Mouse (Mus musculus): ENCODE data around the gene Golga1. TPM values are rescaled to one million over a fixed set of nuclear protein-coding genes. Genes with fewer than 3 reads are reported as not detected.
A peak's percentile ranks its signal among the peaks of the same experiment; 100 is the strongest.
"Not testable (repeated sequence)": the region's sequence is repeated elsewhere in the genome, so short reads cannot be mapped to it uniquely, and the experiment has no call there.

Gene Golga1
- polyA plus RNA-seq, 1 experiment from 2014 or later, result 20.7 TPM

- peaks cover 13% of the 10 kb centered on the region; the same call in 1 of the 2 replicates for H3K4me1 ChIP-seq (ENCODE audit: control insufficient read depth, insufficient read depth, low read length)
- ATAC-seq (ENCODE audit: low read depth) (no peak), DNase-seq (ENCODE audit: low spot score) (no peak)
- no peak overlapping the region for H3K9ac ChIP-seq (ENCODE audit: low read depth, low read length)
- H3K27me3 ChIP-seq (replicated peaks; ENCODE audit: control insufficient read depth, insufficient read depth, low read length), result no peaks in the 10 kb centered on the region
- H3K4me2 ChIP-seq (ENCODE audit: low read depth, low read length), result no peak overlapping the region
- no peak overlapping the region for H3K4me3 ChIP-seq (ENCODE audit: low read depth, low read length)
- peaks cover 53% of the 10 kb centered on the region for H3K36me3 ChIP-seq (ENCODE audit: control insufficient read depth, insufficient read depth, low read length)
- no peaks in the 10 kb centered on the region for H3K9me3 ChIP-seq (ENCODE audit: control insufficient read depth, low read length)
- no peak overlapping the region; the same call in 1 of the 2 replicates for H3K27ac ChIP-seq (replicated peaks; ENCODE audit: low read depth, low read length)
Measured at GRCm38 (mm10) chr2:39011264-39011663, 54.1 kb downstream of the Golga1 start.

GRCm38 (mm10) chr2:39010144-39010543 lies 55.2 kb downstream of the Golga1 start:
- H3K4me3 ChIP-seq (ENCODE audit: low read depth, low read length); H3K9me3 ChIP-seq (ENCODE audit: control insufficient read depth, low read length); H3K9ac ChIP-seq (ENCODE audit: low read depth, low read length); H3K27me3 ChIP-seq (replicated peaks; ENCODE audit: control insufficient read depth, insufficient read depth, low read length); DNase-seq (ENCODE audit: low spot score); H3K4me2 ChIP-seq (ENCODE audit: low read depth, low read length); ATAC-seq (ENCODE audit: low read depth); H3K27ac ChIP-seq (replicated peaks; ENCODE audit: low read depth, low read length): not testable (repeated sequence)
- Histone ChIP-seq H3K36me3 (ENCODE audit: control insufficient read depth, insufficient read depth, low read length) (peaks cover 41% of the 10 kb centered on the region), H3K4me1 (ENCODE audit: control insufficient read depth, insufficient read depth, low read length) (peaks cover 19% of the 10 kb centered on the region)
- whole genome bisulfite sequencing, result 85% methylated on average over 5 of the region's 5 CpGs

GRCm38 (mm10) chr2:39008954-39009365 lies 56.4 kb downstream of the Golga1 start:
- peak; percentile 65 for DNase-seq (ENCODE audit: low spot score)
- Histone ChIP-seq H3K4me3 (ENCODE audit: low read depth, low read length) (peak overlapping the region; percentile 82), H3K27me3 (replicated peaks; ENCODE audit: control insufficient read depth, insufficient read depth, low read length) (no peaks in the 10 kb centered on the region), H3K27ac (replicated peaks; ENCODE audit: low read depth, low read length) (peak overlapping the region; percentile 86; the same call in 1 of the 2 replicates), H3K4me2 (ENCODE audit: low read depth, low read length) (peak overlapping the region; percentile 71), H3K4me1 (ENCODE audit: control insufficient read depth, insufficient read depth, low read length) (peaks cover 22% of the 10 kb centered on the region), H3K9ac (ENCODE audit: low read depth, low read length) (peak overlapping the region; percentile 92), H3K36me3 (ENCODE audit: control insufficient read depth, insufficient read depth, low read length) (peaks cover 32% of the 10 kb centered on the region), H3K9me3 (ENCODE audit: control insufficient read depth, low read length) (no peaks in the 10 kb centered on the region)
- no peak for ATAC-seq (ENCODE audit: low read depth)
- WGBS, result 26% methylated on average over 3 of the region's 3 CpGs

GRCm38 (mm10) chr2:39008350-39008851 lies 56.9 kb downstream of the Golga1 start:
- Histone ChIP-seq H3K9me3 (ENCODE audit: control insufficient read depth, low read length) (no peaks in the 10 kb centered on the region), H3K27me3 (replicated peaks; ENCODE audit: control insufficient read depth, insufficient read depth, low read length) (no peaks in the 10 kb centered on the region), H3K4me3 (ENCODE audit: low read depth, low read length) (peak overlapping the region; percentile 82), H3K27ac (replicated peaks; ENCODE audit: low read depth, low read length) (peak overlapping the region; percentile 86), H3K36me3 (ENCODE audit: control insufficient read depth, insufficient read depth, low read length) (peaks cover 32% of the 10 kb centered on the region), H3K4me2 (ENCODE audit: low read depth, low read length) (peak overlapping the region; percentile 71), H3K4me1 (ENCODE audit: control insufficient read depth, insufficient read depth, low read length) (peaks cover 28% of the 10 kb centered on the region), H3K9ac (ENCODE audit: low read depth, low read length) (peak overlapping the region; percentile 92)
- WGBS, result under 1% methylated on average over 22 of the region's 25 CpGs
- DNase-seq (ENCODE audit: low spot score), result peak; percentile 28
- peak; percentile 39 for ATAC-seq (ENCODE audit: low read depth)

- no peaks in the 10 kb centered on the region for H3K27me3 ChIP-seq (replicated peaks; ENCODE audit: control insufficient read depth, insufficient read depth, low read length)
- H3K4me3 ChIP-seq (ENCODE audit: low read depth, low read length), result peak overlapping the region; percentile 82
- H3K9ac ChIP-seq (ENCODE audit: low read depth, low read length), result peak overlapping the region; percentile 92
- ATAC-seq (ENCODE audit: low read depth), result peak; percentile 91
- DNase-seq (ENCODE audit: low spot score), result peak; percentile 96
- H3K9me3 ChIP-seq (ENCODE audit: control insufficient read depth, low read length), result no peaks in the 10 kb centered on the region
- H3K4me1 ChIP-seq (ENCODE audit: control insufficient read depth, insufficient read depth, low read length), result peaks cover 31% of the 10 kb centered on the region
- under 1% methylated on average over 15 of the region's 44 CpGs for WGBS
- H3K4me2 ChIP-seq (ENCODE audit: low read depth, low read length), result peak overlapping the region; percentile 71
- peak overlapping the region; percentile 86 for H3K27ac ChIP-seq (replicated peaks; ENCODE audit: low read depth, low read length)
- H3K36me3 ChIP-seq (ENCODE audit: control insufficient read depth, insufficient read depth, low read length), result peaks cover 32% of the 10 kb centered on the region
Measured at GRCm38 (mm10) chr2:39007865-39008264, 57.5 kb downstream of the Golga1 start.

DNA sequence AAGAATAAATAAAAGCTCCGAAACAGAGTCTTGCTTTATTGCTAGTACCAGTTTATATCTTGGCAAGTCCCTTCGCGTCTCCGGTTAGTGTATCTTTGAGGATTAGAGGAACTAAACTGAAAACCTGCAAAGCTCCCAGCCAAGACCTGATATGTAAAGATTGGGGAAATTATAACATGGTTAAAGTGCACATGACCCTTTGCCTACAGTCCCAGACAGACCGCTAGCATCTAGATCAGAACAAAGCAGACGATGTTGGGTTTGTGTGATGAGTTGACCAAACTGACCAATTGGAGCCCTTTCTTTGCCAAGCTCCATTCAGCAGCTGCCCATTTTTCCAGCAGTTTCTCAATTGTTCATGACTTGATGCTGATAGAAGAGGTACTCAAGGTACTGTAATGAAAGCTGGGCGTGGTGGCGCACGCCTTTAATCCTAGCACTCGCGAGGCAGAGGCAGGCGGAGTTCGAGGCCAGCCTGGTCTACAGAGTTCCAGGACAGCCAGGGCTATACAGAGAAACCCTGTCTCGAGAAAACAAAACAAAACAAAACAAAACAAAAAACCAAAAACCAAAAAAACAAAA lies 59.1 kb downstream of the Golga1 start:
- Histone ChIP-seq H3K9me3 (ENCODE audit: control insufficient read depth, low read length) (no peaks in the 10 kb centered on the region), H3K4me3 (ENCODE audit: low read depth, low read length) (peak overlapping the region; percentile 72), H3K4me2 (ENCODE audit: low read depth, low read length) (peak overlapping the region; percentile 92), H3K27me3 (replicated peaks; ENCODE audit: control insufficient read depth, insufficient read depth, low read length) (no peaks in the 10 kb centered on the region), H3K4me1 (ENCODE audit: control insufficient read depth, insufficient read depth, low read length) (peaks cover 31% of the 10 kb centered on the region), H3K9ac (ENCODE audit: low read depth, low read length) (no peak overlapping the region), H3K27ac (replicated peaks; ENCODE audit: low read depth, low read length) (no peak overlapping the region), H3K36me3 (ENCODE audit: control insufficient read depth, insufficient read depth, low read length) (peaks cover 33% of the 10 kb centered on the region)
- no peak for ATAC-seq (ENCODE audit: low read depth)
- DNase-seq (ENCODE audit: low spot score), result no peak
- WGBS, result 89% methylated on average over 14 of the region's 14 CpGs

DNA sequence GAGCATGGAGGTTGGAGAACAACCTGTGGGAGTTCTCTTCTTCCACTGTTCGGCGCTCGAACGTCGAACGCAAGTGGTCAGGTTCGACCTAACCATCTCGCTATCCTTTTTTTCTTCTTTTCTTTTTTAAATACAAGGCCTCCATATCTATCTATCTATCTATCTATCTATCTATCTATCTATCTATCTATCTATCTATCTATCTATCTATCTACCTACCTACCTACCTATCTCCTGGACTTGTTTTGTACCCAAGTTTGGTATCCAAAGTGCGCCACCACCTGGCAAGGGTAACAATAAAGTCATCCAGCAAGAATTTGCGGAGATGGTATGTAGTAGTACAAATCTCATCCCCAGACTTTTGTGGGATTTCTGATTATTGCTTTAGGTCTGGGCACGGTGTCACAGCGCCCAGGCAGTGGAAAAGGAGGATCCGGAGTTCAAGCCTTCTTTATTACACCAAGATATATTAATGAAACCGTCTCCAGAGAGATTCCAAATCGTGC lies 59.7 kb downstream of the Golga1 start, which contains the start of gene Rpl35:
Rpl35 (minus strand) TSS at position 51 of the 506 bp plus-strand sequence.
- peak within 1 kb of the TSS; percentile 72 for H3K4me3 ChIP-seq (ENCODE audit: low read depth, low read length)
- peak within 1 kb of the TSS; percentile 90 for H3K9ac ChIP-seq (ENCODE audit: low read depth, low read length)
- peak; percentile 47 for DNase-seq (ENCODE audit: low spot score)
- WGBS, result 13% methylated on average over 15 of the region's 15 CpGs
- ATAC-seq (ENCODE audit: low read depth), result no peak
- no peaks in the 10 kb centered on the region for H3K9me3 ChIP-seq (ENCODE audit: control insufficient read depth, low read length)
- H3K36me3 ChIP-seq (ENCODE audit: control insufficient read depth, insufficient read depth, low read length), result peaks cover 36% of the 10 kb centered on the region
- H3K4me1 ChIP-seq (ENCODE audit: control insufficient read depth, insufficient read depth, low read length), result peaks cover 31% of the 10 kb centered on the region
- H3K27me3 ChIP-seq (replicated peaks; ENCODE audit: control insufficient read depth, insufficient read depth, low read length), result no peaks in the 10 kb centered on the region
- peak within 1 kb of the TSS; percentile 88 for H3K27ac ChIP-seq (replicated peaks; ENCODE audit: low read depth, low read length)
- peak within 1 kb of the TSS; percentile 92 for H3K4me2 ChIP-seq (ENCODE audit: low read depth, low read length)

DNA sequence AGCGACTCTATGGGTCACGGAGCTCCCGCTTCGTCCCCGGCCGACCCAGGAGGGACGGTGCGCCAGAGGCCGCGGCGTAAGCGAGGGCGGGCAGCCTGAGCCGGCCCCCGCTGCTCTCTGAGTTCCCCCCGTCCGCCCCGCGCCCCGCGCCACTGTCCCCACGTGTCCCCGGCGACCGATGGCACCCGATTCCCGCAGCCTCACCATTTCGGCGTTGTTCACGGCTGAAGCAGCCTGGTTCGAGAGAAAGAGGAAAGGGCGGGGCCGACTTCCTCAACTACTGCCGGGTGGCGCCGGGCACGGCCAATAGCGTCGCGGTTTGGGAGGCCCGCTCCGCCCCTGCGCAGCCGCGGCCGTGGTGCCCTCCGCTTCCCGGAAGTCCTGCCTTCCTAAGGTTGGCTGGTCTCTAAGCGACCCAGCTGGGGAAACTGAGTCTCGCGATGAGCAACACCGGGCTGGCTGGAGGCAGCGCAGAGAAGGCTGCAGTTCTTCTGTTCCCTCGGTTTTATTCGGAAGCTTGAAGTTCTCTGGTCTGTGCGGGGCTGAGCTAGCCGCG lies 60.4 kb downstream of the Golga1 start, which contains the start of gene Arpc5l:
Arpc5l (plus strand) TSS at position 469 of the 556 bp plus-strand sequence.
- Histone ChIP-seq H3K4me1 (ENCODE audit: control insufficient read depth, insufficient read depth, low read length) (peaks cover 31% of the 10 kb centered on the region), H3K36me3 (ENCODE audit: control insufficient read depth, insufficient read depth, low read length) (peaks cover 42% of the 10 kb centered on the region), H3K27ac (replicated peaks; ENCODE audit: low read depth, low read length) (peak within 1 kb of the TSS; percentile 88), H3K4me2 (ENCODE audit: low read depth, low read length) (peak within 1 kb of the TSS; percentile 92), H3K9me3 (ENCODE audit: control insufficient read depth, low read length) (no peaks in the 10 kb centered on the region), H3K9ac (ENCODE audit: low read depth, low read length) (peak within 1 kb of the TSS; percentile 90), H3K27me3 (replicated peaks; ENCODE audit: control insufficient read depth, insufficient read depth, low read length) (no peaks in the 10 kb centered on the region), H3K4me3 (ENCODE audit: low read depth, low read length) (peak within 1 kb of the TSS; percentile 72)
- 3% methylated on average over 44 of the region's 58 CpGs for WGBS
- ATAC-seq (ENCODE audit: low read depth) (peak; percentile 90), DNase-seq (ENCODE audit: low spot score) (peak; percentile 97)

Measured in embryonic facial prominence, embryonic 14.5 days (tissue).